Mouse (Mus musculus) thymus, adult 2 months (tissue): ENCODE data around the gene Ubl5.

Source experiments
- CTCF ChIP-seq: fragments of 200-500 bp; IDR thresholded peaks from 2 replicates; pipeline ENCODE4 v1.5.1; 2012; ENCODE audit warnings: mild to moderate bottlenecking, control low read depth, low read length, moderate library complexity, borderline replicate concordance; ENCODE audit not compliant: control insufficient read depth, poor library complexity, insufficient read depth; ENCODE audit errors: extremely low read depth
- POLR2A ChIP-seq: fragments of 200-500 bp; IDR thresholded peaks from 2 replicates; pipeline ENCODE4 v1.6.1; 2012; ENCODE audit warnings: mild to moderate bottlenecking, low read length, control low read depth, moderate library complexity; ENCODE audit not compliant: control insufficient read depth, poor library complexity, insufficient read depth; ENCODE audit errors: extremely low read depth

GRCm38 (mm10) chr9:20616685-20617084 lies 26.0 kb upstream of the Ubl5 start:
- TF ChIP-seq CTCF (no peak), POLR2A (no peak)
